Mouse (Mus musculus): ENCODE results near the gene Cyp4a12b.
"Not testable (repeated sequence)": the region's sequence is repeated elsewhere in the genome, so short reads cannot be mapped to it uniquely, and the experiment has no call there.

DNA sequence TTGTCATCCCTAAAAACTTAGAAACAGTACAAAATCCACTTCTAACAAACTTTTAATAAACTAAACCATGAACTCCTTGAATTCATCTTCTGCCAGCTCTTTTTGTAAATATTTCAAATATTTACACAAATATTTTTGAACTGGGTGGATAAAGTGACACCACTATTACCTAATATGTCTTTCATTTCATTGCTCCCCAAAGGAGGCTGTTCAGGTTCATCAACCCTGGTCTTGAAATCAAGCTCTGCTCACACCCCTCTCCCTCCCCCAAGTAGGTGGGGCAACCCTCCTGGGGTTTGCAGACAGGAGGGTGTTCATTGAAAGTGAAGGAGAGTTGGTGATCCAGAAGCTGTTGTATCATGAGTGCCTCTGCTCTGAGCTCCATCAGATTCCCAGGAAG, at the start of gene Cyp4a12b:
- TF ChIP-seq CTCF (IDR thresholded peaks at IDR 0.05; ENCODE audit: control insufficient read depth, insufficient read depth, insufficient read length); CEBPB (IDR thresholded peaks at IDR 0.05; ENCODE audit: low read depth); MAX (IDR thresholded peaks at IDR 0.05): not testable (repeated sequence)
